Mouse (Mus musculus): ENCODE data around the gene Pold4.
A peak's percentile ranks its signal among the peaks of the same experiment; 100 is the strongest.

Gene Pold4

GRCm38 (mm10) chr19:4231253-4232185 is at the start of gene Pold4:
TSS of gene Pold4 (plus strand) at chr19:4231899.
- Histone ChIP-seq H3K36me3 (ENCODE audit: insufficient read depth, low read length) (no peaks in the 10 kb centered on the region), H3K4me1 (replicated peaks; ENCODE audit: low read depth, low read length) (peaks cover 64% of the 10 kb centered on the region), H3K27me3 (ENCODE audit: insufficient read depth, low read length) (0 out of 2 replicates have a peak, but pooled peaks cover 13% of the 10 kb centered on the region), H3K4me3 (replicated peaks; ENCODE audit: low read length) (peak within 1 kb of the TSS; percentile 80), H3K9me3 (ENCODE audit: low read length) (no peaks in the 10 kb centered on the region)
- no peak for TF ChIP-seq POU5F1 (IDR thresholded peaks at IDR 0.05; ENCODE audit: borderline replicate concordance, low read length)
- TF ChIP-seq NANOG (IDR thresholded peaks at IDR 0.05; ENCODE audit: borderline replicate concordance, low read length) = no peak
- no peak for TF ChIP-seq CTCF (conservative IDR thresholded peaks at IDR 0.05; ENCODE audit: low read length)

GRCm38 (mm10) chr19:4183689-4184088 is 48.0 kb upstream of the Pold4 start:
- Histone ChIP-seq H3K36me3 (ENCODE audit: insufficient read depth, low read length) (no peaks in the 10 kb centered on the region), H3K4me3 (replicated peaks; ENCODE audit: low read length) (no peak overlapping the region), H3K4me1 (replicated peaks; ENCODE audit: low read depth, low read length) (peaks cover 67% of the 10 kb centered on the region), H3K9me3 (ENCODE audit: low read length) (no peaks in the 10 kb centered on the region), H3K27me3 (ENCODE audit: insufficient read depth, low read length) (no peaks in the 10 kb centered on the region)
- TF ChIP-seq CTCF (conservative IDR thresholded peaks at IDR 0.05; ENCODE audit: low read length) = no peak
- no peak for TF ChIP-seq POU5F1 (IDR thresholded peaks at IDR 0.05; ENCODE audit: borderline replicate concordance, low read length)
- no peak for TF ChIP-seq NANOG (IDR thresholded peaks at IDR 0.05; ENCODE audit: borderline replicate concordance, low read length)

DNA sequence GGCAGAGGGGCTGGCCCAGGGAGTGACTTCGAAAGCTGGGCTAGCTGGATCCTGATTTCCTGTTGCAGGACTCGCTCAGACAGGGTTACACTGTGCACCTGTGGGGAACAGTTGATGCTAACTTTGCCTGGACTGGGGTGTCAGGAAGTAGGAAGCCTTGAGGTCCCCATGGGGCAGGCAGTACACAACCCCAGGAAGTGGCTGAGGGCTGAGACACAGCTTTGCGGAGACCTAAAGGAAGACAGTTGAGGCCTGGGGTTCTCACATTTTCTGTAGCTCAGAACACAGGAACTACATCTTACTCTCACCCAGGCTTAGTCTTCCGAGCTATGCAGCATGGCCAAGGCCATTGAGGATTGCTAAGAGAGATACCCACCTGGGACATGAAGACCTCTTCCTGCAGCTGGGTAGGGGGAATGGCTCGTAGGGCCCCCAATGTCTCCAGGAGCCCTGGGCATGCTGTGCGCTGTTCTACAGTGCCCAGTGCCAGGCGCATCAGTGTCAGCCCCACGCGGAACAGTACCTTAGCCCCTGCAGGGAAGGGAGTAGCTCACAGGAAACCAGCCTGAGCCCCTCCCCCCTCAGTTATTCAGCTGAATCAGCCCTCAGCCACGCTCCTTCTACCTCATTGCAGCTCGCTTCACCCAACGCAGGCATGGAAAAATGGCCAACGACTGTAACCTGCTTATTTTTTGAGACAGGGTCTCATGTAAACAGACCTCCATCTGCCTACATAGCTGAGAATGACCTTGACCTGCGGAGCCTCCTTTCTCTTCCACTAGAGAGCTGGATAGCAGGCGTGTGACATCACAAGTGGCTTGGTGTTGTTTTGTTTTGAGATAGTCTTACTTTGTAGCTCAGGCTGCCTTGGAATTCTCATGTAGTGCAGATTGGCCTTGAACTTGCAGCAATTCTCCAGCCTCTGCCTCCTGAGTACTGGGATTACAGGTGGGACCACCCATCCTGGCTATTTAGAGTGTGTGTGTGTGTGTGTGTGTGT is 46.4 kb upstream of the Pold4 start:
- Histone ChIP-seq H3K36me3 (ENCODE audit: insufficient read depth, low read length) (no peaks in the 10 kb centered on the region), H3K4me1 (replicated peaks; ENCODE audit: low read depth, low read length) (peaks cover 81% of the 10 kb centered on the region), H3K4me3 (replicated peaks; ENCODE audit: low read length) (peak overlapping the region; percentile 62), H3K27me3 (ENCODE audit: insufficient read depth, low read length) (no peaks in the 10 kb centered on the region), H3K9me3 (ENCODE audit: low read length) (no peaks in the 10 kb centered on the region)
- TF ChIP-seq NANOG (IDR thresholded peaks at IDR 0.05; ENCODE audit: borderline replicate concordance, low read length) (no peak; the same call in 1 of the 2 replicates), CTCF (conservative IDR thresholded peaks at IDR 0.05; ENCODE audit: low read length) (no peak), POU5F1 (IDR thresholded peaks at IDR 0.05; ENCODE audit: borderline replicate concordance, low read length) (no peak)

DNA sequence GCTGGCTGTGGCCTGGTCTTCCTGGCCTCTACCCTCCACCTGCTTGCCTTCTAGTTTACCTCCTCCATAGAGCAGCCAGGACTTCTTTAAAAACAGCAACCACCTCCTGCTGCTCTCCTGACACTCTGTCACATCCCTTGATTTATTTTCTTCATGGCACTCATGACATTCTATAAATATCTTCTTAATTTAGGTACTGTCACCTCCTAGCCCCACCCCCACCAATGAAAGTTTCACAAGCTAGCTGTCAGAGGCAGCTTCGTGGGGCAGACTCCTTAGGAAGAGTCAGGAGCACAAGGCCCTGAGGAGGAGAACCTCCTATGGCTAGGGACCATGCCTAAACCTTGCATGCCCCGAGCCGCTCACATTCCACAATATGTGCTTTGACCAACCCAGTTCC is 44.4 kb upstream of the Pold4 start:
- H3K4me1 ChIP-seq (replicated peaks; ENCODE audit: low read depth, low read length) = peaks cover 84% of the 10 kb centered on the region
- H3K27me3 ChIP-seq (ENCODE audit: insufficient read depth, low read length) = no peaks in the 10 kb centered on the region
- no peaks in the 10 kb centered on the region for H3K9me3 ChIP-seq (ENCODE audit: low read length)
- TF ChIP-seq NANOG (IDR thresholded peaks at IDR 0.05; ENCODE audit: borderline replicate concordance, low read length) (no peak), POU5F1 (IDR thresholded peaks at IDR 0.05; ENCODE audit: borderline replicate concordance, low read length) (no peak), CTCF (conservative IDR thresholded peaks at IDR 0.05; ENCODE audit: low read length) (no peak)
- H3K4me3 ChIP-seq (replicated peaks; ENCODE audit: low read length) = no peak overlapping the region
- no peaks in the 10 kb centered on the region for H3K36me3 ChIP-seq (ENCODE audit: insufficient read depth, low read length)

DNA sequence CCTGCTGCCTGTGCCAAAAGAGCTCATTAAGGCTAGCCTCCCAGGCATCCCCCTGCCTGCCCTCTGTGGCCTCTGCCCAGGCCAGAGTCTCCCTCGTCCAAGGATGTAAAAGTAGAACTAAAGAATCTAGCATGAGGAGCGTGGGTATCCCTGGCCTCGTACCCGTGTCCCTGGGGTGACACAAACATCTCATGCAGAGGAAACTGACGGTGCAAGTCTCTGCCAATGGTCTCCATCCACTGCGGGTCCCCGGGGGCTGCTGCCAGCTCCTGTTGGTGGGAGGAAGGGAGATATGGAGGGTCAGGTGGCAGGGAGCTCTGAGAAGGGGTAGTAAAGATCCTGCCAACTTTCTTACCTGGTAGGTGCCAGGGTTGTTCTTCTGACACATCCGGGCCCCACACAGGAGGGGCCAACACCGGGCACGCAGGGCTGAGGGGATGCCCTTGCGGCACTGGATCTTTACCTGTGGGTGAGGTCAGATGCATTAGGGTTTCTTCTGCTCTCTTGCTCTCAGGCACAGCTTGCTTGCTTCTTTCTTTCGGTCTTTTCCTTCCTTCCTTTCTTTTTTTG is 42.6 kb upstream of the Pold4 start:
- Histone ChIP-seq H3K4me1 (replicated peaks; ENCODE audit: low read depth, low read length) (peaks cover 82% of the 10 kb centered on the region), H3K36me3 (ENCODE audit: insufficient read depth, low read length) (peaks cover 14% of the 10 kb centered on the region), H3K27me3 (ENCODE audit: insufficient read depth, low read length) (no peaks in the 10 kb centered on the region), H3K4me3 (replicated peaks; ENCODE audit: low read length) (no peak overlapping the region), H3K9me3 (ENCODE audit: low read length) (no peaks in the 10 kb centered on the region)
- TF ChIP-seq NANOG (IDR thresholded peaks at IDR 0.05; ENCODE audit: borderline replicate concordance, low read length) = no peak
- TF ChIP-seq POU5F1 (IDR thresholded peaks at IDR 0.05; ENCODE audit: borderline replicate concordance, low read length) = no peak
- no peak for TF ChIP-seq CTCF (conservative IDR thresholded peaks at IDR 0.05; ENCODE audit: low read length)

DNA sequence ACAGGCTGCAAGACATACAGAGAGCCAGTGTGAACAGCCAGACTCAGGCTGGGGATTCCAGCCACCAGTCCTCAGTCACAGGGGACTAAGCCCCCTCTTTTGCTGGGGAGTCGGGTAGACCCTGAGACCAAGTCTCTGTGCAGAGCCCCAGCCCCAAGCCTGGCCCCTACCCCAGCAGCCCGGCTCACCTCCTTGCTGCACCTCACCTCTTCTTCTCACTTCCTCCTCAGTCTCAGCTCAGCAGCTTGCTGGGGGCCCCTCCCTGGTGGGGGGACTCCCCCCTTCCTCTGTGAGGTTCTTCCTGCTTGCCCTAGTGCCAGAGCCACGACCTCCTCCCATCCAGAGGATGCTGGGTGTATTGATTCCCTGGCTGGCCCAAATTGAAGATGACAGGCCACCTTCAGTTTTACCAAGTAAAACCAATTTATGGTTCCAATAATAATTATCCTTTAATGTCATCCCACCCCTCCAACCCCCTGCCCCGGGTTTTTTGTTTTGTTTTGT is 40.8 kb upstream of the Pold4 start, which contains the start of gene Tbc1d10c:
TSS of gene Tbc1d10c (minus strand) at position 454 of the 504 bp plus-strand sequence.
- no peak for TF ChIP-seq NANOG (IDR thresholded peaks at IDR 0.05; ENCODE audit: borderline replicate concordance, low read length)
- TF ChIP-seq POU5F1 (IDR thresholded peaks at IDR 0.05; ENCODE audit: borderline replicate concordance, low read length) = no peak
- no peak for TF ChIP-seq CTCF (conservative IDR thresholded peaks at IDR 0.05; ENCODE audit: low read length)
- H3K9me3 ChIP-seq (ENCODE audit: low read length) = no peaks in the 10 kb centered on the region
- H3K36me3 ChIP-seq (ENCODE audit: insufficient read depth, low read length) = peaks cover 31% of the 10 kb centered on the region
- H3K4me3 ChIP-seq (replicated peaks; ENCODE audit: low read length) = peak within 1 kb of the TSS; percentile 98
- H3K4me1 ChIP-seq (replicated peaks; ENCODE audit: low read depth, low read length) = peaks cover 82% of the 10 kb centered on the region
- no peaks in the 10 kb centered on the region for H3K27me3 ChIP-seq (ENCODE audit: insufficient read depth, low read length)

- Histone ChIP-seq H3K4me3 (replicated peaks; ENCODE audit: low read length) (peak within 1 kb of the TSS; percentile 98), H3K36me3 (ENCODE audit: insufficient read depth, low read length) (peaks cover 39% of the 10 kb centered on the region), H3K9me3 (ENCODE audit: low read length) (no peaks in the 10 kb centered on the region), H3K4me1 (replicated peaks; ENCODE audit: low read depth, low read length) (peaks cover 82% of the 10 kb centered on the region), H3K27me3 (ENCODE audit: insufficient read depth, low read length) (no peaks in the 10 kb centered on the region)
- no peak for TF ChIP-seq POU5F1 (IDR thresholded peaks at IDR 0.05; ENCODE audit: borderline replicate concordance, low read length)
Measured at GRCm38 (mm10) chr19:4191528-4192250, 40.0 kb upstream of the Pold4 start, which contains the start of gene Ppp1ca. TSS of gene Ppp1ca (plus strand) at chr19:4192065.
